11 mouse cellular contexts compared by ENCODE assay signal in genomic region chr11:88291688-88292087, GRCm38 (mm10). TPM values are rescaled to one million over a fixed set of nuclear protein-coding genes. Genes with fewer than 3 reads are reported as not detected.
DNase-seq lines count a peak whose midpoint lies in the region; ATAC-seq lines count a peak whose summit lies in the region.
"Had no signal": no experiment of that assay in that cellular context is flagged by ENCODE, and none has a peak within 500 bp of the region (broad histone marks: within the 10 kb centered on the region; RNA-seq: fewer than 3 reads in every experiment).

No protein-coding gene starts in this region.

- H3K4me3 ChIP-seq in midbrain, embryonic 14.5 days (replicated peaks; ENCODE audit: low read depth, low read length) = no peak overlapping the region
- H3K4me3 ChIP-seq in midbrain, embryonic 15.5 days = no peak overlapping the region
- no peak overlapping the region for H3K4me3 ChIP-seq in forebrain, embryonic 12.5 days (replicated peaks)
- H3K4me3 ChIP-seq: megakaryocyte, embryonic 14.5 days had no signal

- H3K9me3 ChIP-seq in midbrain, embryonic 14.5 days (ENCODE audit: control insufficient read depth, low read length) = no peaks in the 10 kb centered on the region
- no peaks in the 10 kb centered on the region for H3K9me3 ChIP-seq in midbrain, embryonic 15.5 days
- no peaks in the 10 kb centered on the region for H3K9me3 ChIP-seq in forebrain, embryonic 12.5 days

- H3K4me1 ChIP-seq in midbrain, embryonic 14.5 days (ENCODE audit: control insufficient read depth, insufficient read depth, low read length) = peaks cover 20% of the 10 kb centered on the region
- H3K4me1 ChIP-seq in midbrain, embryonic 15.5 days = peaks cover 12% of the 10 kb centered on the region
- peaks cover 41% of the 10 kb centered on the region for H3K4me1 ChIP-seq in forebrain, embryonic 12.5 days

- no peak overlapping the region for H3K27ac ChIP-seq in midbrain, embryonic 14.5 days (replicated peaks; ENCODE audit: low read depth, low read length)
- H3K27ac ChIP-seq in midbrain, embryonic 15.5 days = no peak overlapping the region
- no peak overlapping the region for H3K27ac ChIP-seq in forebrain, embryonic 12.5 days

- H3K4me2 ChIP-seq in midbrain, embryonic 14.5 days (ENCODE audit: low read length) = no peak overlapping the region
- H3K4me2 ChIP-seq in midbrain, embryonic 15.5 days = no peak overlapping the region
- no peak overlapping the region for H3K4me2 ChIP-seq in forebrain, embryonic 12.5 days

- H3K36me3 ChIP-seq in midbrain, embryonic 14.5 days (ENCODE audit: control insufficient read depth, insufficient read depth, low read length) = no peaks in the 10 kb centered on the region
- H3K36me3 ChIP-seq in midbrain, embryonic 15.5 days (replicated peaks) = no peaks in the 10 kb centered on the region
- H3K36me3 ChIP-seq in forebrain, embryonic 12.5 days (replicated peaks) = no peaks in the 10 kb centered on the region

- no peaks in the 10 kb centered on the region for H3K27me3 ChIP-seq in midbrain, embryonic 14.5 days (ENCODE audit: control insufficient read depth, insufficient read depth, low read length)
- no peaks in the 10 kb centered on the region for H3K27me3 ChIP-seq in midbrain, embryonic 15.5 days (replicated peaks)
- peaks cover 23% of the 10 kb centered on the region for H3K27me3 ChIP-seq in forebrain, embryonic 12.5 days

- 40% methylated on average over 4 of the region's 4 CpGs for WGBS in midbrain, embryonic 14.5 days
- 30% methylated on average over 4 of the region's 4 CpGs for WGBS in midbrain, embryonic 15.5 days
- 43% methylated on average over 4 of the region's 4 CpGs for WGBS in forebrain, embryonic 12.5 days

- peak; percentile 28 for DNase-seq in heart, adult 8-10 months (ENCODE audit: low spot score)
- no peak for DNase-seq in heart, adult 9 months (ENCODE audit: low spot score in 2 of 2)
- peak; percentile 80 for DNase-seq in midbrain, embryonic 14.5 days
- DNase-seq in cerebellum, postnatal 14 days = peak; percentile 72 to 73
- DNase-seq in retina, postnatal 1 day = peak; percentile 71
- no peak for DNase-seq in thymus, postnatal 4 days

- H3K9ac ChIP-seq in midbrain, embryonic 14.5 days (replicated peaks; ENCODE audit: low read length) = no peak overlapping the region
- H3K9ac ChIP-seq in midbrain, embryonic 15.5 days = no peak overlapping the region
- H3K9ac ChIP-seq in forebrain, embryonic 12.5 days = no peak overlapping the region

- no peak for ATAC-seq in midbrain, embryonic 14.5 days (ENCODE audit: low FRiP score, low TSS enrichment)
- no peak for ATAC-seq in midbrain, embryonic 15.5 days (replicated peaks)
- no peak for ATAC-seq in forebrain, embryonic 12.5 days (ENCODE audit: low FRiP score)

RNA-seq across cellular contexts. Expression of gene Ccdc182, which starts 2.2 kb away (rescaled TPM):
- not detected for total RNA-seq in heart, adult 8-10 months (2022)
- 0.30 and 0.59 TPM in 2 replicates for polyA plus RNA-seq in midbrain, embryonic 14.5 days (2014; fragmentation: Nextera tagmentation; extraction: Ambion mirVana)
- polyA plus RNA-seq in midbrain, embryonic 15.5 days (2015; fragmentation: Nextera tagmentation; extraction: Ambion mirVana) = 0.23 TPM in 2 replicates
- polyA plus RNA-seq in forebrain, embryonic 12.5 days (2016; fragmentation: Nextera tagmentation; extraction: Ambion mirVana) = 0.38 and 0.42 TPM in 2 replicates
- polyA plus RNA-seq: intestine, embryonic 14.5 days; stomach, embryonic 16.5 days had no signal

Comparison
In these comparisons a context has a peak if more than half of its experiments do, and no peak if none do; other contexts are left out.
1. DNase-seq: peak in heart, adult 8-10 months (single experiment), midbrain, embryonic 14.5 days (single experiment), cerebellum, postnatal 14 days (2 of 2) and retina, postnatal 1 day (single experiment); none in heart, adult 9 months (0 of 2) and thymus, postnatal 4 days (single experiment).